Mouse (Mus musculus): ENCODE data around the gene Akt1.

Akt1 gene

GRCm38 (mm10) chr12:112693185-112694126 is 18.8 kb upstream of the Akt1 start:
- in situ Hi-C loops (cut with MboI, MseI) = no loop called here

GRCm38 (mm10) chr12:112688458-112688857 is 13.8 kb upstream of the Akt1 start:
- in situ Hi-C loops (cut with MboI, MseI) = no loop called here

DNA sequence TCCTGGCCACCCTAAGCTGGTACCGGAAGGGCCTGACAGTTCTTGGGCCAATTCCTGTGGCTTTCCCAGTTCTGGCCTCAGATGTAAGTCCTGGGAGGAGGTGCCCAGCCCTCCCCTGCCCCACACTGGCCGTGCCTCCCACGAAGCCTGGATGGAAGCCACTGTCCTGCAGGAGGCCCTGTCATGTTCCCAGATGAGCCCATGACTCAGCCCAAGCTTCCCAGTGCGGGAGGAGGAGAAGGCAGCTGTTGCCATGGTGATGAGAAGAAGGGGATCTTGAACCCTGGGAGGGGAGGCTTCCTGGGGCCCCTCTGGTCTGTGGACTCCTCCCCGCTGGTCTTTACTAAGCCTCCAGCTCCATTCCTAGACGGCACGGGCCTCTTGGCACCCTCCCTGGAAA is 8.7 kb upstream of the Akt1 start:
- in situ Hi-C loops (cut with MboI, MseI) = no loop called here

DNA sequence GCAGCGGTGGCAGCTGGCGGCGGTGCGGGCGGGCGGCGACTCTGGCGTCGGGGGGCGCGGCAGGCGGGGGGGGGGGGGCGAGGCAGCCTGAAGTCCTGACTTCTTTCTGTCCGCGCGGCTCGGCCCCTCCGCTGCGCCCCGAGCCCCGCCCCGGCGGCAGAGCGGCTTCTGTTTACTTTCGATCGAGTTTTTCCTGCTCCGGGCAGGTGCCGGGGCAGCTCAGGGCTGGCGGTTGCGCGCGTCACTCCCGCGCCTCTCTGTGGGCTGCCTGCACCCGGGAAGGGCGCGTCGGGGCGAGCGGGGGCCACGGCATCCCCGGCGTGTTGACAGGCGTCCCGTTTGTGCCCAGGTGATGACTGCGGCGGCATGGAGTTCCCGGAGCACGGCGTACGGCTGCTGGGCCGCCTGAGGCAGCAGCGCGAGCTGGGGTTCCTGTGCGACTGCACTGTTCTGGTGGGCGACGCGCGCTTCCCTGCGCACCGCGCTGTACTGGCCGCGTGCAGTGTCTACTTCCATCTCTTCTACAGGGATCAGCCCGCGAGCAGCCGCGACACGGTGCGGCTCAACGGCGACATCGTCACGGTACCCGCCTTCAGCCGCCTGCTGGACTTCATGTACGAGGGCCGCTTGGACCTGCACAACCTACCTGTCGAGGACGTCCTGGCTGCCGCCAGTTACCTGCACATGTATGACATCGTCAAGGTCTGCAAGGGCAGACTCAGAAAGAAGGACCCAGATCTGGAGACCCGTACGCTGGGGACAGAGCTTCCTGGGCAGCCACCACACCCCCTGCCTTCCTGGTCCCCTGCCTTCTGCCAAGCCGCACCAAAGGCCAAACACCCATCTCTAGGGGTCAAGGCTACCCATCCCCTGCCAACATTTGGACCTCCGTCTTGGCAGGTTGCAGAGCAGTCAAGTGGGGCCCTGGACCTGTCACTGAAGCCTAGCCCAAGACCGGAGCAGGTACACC is 4.6 kb upstream of the Akt1 start:
- in situ Hi-C loops (cut with MboI, MseI) = no loop called here

GRCm38 (mm10) chr12:112678555-112679026 is 3.9 kb upstream of the Akt1 start, which contains the start of gene Zbtb42:
Gene Zbtb42 (plus strand): TSS chr12:112678828.
- in situ Hi-C loops (cut with MboI, MseI) = no loop called here

DNA sequence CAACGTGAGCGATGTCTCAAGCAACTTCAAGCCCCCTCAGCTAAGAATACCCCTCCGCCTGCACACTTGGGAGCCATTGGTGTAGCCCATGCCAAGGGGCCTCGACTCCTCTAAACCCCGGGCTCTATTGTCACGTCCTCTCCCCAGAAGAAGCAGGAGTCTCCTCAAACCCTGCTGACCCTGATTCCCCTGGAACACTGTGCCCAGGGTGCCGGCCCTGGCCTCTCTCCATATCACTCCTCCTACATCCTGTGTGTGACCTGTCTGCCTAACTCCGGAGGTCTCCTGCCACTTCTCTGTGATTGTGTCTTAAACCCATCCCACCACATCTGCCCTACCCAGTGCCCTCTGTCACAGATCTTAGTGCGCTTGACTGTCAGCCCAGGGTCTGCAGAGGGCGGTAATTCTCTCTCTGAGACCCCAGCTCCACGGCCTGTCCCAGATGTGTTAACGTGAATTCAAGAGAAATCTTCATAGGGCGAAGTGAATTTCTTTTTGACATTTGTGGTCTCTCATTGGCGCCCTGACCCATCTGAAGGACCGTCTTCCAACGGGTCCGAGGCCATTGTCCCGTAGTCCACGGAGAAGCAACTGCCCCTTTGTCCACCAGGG is 3.4 kb upstream of the Akt1 start:
- in situ Hi-C loops (cut with MboI, MseI) = no loop called here

- in situ Hi-C loops (cut with MboI, MseI) = no loop called here
Observed at GRCm38 (mm10) chr12:112677076-112677475, 2.4 kb upstream of the Akt1 start.

- in situ Hi-C loops (cut with MboI, MseI) = no loop called here
Observed at GRCm38 (mm10) chr12:112675245-112676035, 756 bp upstream of the Akt1 start.

DNA sequence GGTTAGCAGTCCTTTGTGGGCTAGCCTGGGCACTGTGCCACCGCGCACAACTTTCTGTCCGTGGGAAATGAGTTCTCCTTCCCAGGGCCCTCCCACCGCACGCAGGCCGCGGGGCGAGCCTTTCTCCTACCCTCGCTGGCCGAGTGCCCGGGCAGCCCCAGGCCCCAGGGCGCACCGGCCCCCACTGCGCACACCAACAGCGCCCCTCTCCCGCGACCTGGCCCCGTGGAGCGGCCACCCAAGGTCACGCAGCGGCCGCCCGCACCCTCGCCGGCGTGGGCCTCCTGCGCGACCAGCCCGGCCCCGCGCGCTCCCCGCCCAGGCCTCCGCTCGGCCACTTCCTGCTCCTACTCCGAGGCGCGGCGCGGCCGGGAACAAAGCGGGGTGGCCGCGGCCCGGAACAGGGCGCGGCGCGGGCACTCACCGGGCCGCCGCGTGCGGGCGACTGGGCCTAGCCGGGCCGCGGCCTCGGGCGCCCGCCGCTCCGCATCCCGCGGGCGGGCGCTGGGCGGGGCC is 1.1 kb downstream of the Akt1 start:
- in situ Hi-C loops (cut with MboI, MseI) = no loop called here

GRCm38 (mm10) chr12:112672744-112673575 is 1.7 kb downstream of the Akt1 start:
- in situ Hi-C loops (cut with MboI, MseI) = no loop called here

GRCm38 (mm10) chr12:112671891-112672290 is 2.8 kb downstream of the Akt1 start:
- in situ Hi-C loops (cut with MboI, MseI) = no loop called here

DNA sequence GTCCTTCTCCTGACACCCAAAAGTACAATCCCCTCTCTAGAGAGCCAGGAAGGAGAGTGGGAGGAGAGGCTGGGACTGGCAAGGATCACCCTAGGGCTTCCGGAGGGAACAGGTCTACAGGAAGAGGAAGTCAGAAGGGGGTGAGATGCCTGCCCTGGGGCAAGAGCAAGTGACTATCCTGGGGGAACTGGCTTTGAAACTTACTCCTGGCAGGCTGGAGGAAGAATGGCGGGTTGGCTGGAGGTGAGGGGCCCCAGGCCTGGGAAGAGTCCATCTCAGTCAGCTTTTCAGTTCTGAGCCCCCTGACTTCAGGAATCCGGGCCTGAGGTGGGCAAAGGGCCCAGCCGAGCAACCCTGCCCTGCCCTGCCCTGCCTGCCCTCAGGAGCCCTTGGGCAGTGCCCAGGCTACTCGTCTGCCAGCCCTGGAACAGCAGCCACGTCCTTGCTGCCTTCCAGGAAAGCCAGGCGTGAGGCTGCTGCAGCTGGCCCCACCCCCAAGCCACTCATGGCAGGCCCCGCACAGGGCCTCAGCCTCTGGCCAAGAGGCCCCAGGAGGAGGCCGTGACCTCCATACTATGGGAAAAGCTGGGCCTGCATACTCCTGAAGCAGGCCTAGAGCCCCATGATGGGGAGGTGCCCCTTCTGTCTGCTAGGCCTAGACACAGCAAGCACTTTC is 3.8 kb downstream of the Akt1 start:
- in situ Hi-C loops (cut with MboI, MseI) = no loop called here

DNA sequence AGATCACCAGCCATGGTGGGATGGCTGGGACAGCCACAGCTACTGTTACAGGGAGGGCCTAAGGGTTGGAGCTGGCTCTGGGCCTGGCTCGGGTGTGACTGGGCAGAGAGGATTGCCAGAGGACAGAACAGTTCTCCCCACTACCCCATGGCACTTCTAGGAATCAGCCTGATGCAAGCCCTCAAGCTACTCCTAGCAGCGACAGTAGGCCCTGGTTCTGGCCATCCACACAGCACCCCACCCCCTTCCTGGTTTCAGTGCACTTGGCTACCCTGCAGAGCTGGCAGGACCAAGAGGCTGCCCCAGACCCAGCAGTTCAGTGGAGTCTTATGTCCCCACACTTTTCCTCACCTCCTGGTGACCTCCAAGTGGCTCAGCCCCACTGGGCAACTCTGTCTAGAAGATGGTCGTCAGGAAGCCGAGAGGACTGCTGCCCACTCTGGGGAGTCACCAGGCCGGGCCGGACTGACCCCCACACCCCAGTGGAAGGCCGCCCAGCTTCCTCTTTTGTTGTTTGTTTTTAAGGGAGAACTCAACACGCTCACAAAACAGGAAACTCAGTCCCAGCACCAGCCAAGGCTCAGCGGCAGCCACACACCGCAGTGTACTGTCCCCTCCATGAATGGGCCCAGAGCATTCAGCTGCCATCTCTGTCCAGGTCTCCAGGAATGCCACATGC is 6.9 kb downstream of the Akt1 start:
- in situ Hi-C loops (cut with MboI, MseI) = no loop called here

DNA sequence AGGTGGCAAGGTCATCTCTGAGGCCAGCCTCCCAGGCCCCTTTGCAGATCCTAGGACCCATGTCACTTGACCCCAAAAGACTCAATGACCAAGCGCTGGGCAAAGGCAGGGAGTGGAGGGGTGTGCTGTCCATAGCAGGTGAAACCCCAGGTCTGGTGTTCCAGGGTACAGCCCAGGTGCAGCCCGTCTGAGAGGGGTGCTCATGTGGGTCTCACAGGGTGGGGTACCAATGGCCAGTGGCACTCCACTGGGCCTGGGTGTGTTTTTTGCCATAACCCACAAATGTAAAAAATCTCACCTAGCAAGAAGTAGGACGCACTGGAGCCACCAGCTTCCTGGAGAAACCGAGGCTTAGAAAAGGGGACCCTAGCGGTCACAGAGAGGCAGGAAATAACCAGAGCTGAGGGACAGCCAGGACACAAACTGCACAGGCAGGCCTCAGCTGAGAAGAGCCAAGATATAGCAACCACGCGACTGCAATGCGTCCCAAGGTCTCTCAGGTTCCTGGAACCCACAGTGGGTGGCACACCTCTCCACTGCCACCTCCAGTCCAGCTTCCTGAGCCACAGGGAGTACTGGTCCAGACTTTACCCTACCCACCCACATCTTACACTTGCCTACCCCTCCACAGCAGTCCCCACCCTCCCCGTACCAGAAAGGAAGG is 8.7 kb downstream of the Akt1 start:
- in situ Hi-C loops (cut with MboI, MseI) = no loop called here

GRCm38 (mm10) chr12:112665445-112665844 is 9.2 kb downstream of the Akt1 start:
- in situ Hi-C loops (cut with MboI, MseI) = no loop called here

GRCm38 (mm10) chr12:112664656-112665055 is 10.0 kb downstream of the Akt1 start:
- in situ Hi-C loops (cut with MboI, MseI) = no loop called here

DNA sequence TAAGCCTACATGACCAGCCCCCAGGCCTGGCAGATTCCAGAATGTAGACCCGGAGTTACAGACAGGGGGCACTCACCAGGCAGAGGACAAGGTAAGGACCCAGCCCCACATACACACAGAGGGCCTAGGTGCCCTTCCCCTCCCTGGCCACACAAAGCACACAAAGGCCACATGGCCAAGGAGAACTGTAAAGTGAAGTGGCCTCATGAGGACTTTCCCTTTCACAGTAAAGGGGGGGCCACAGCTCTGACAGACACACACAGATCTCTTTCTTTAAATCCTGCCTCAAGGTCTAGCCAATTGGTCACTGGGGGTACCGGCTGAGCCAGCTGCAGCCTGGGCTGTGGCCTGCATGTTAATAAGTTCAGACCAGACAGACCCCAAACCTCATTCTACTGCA is 10.6 kb downstream of the Akt1 start:
- in situ Hi-C loops (cut with MboI, MseI) = no loop called here

- in situ Hi-C loops (cut with MboI, MseI) = no loop called here
Observed at GRCm38 (mm10) chr12:112663716-112664115, 11.0 kb downstream of the Akt1 start.
